Mouse (Mus musculus) retina, postnatal 7 days (tissue): ENCODE measurements at regions not wholly inside any gene's neighbourhood (a gene's known extent, or its start where the extent isn't known, plus 50 kb on each side); places are given as distances from the start of the nearest gene placed in this dataset.

Source experiments
- DNase-seq: peaks from one replicate; pipeline ENCODE4 v3.0.0-alpha.2; 2012; ENCODE audit warnings: low read depth, low spot score

GRCm38 (mm10) chr13:97705926-97706325 is 54.5 kb downstream of the Gm10260 start:
- DNase-seq = no peak

GRCm38 (mm10) chr13:97704541-97704940 is 55.9 kb downstream of the Gm10260 start:
- DNase-seq = no peak

GRCm38 (mm10) chr13:97698967-97699366 is 61.5 kb downstream of the Gm10260 start:
- DNase-seq = no peak

- no peak for DNase-seq
These were observed 62.1 kb downstream of the Gm10260 start for GRCm38 (mm10) chr13:97698317-97698716.

GRCm38 (mm10) chr13:97697262-97697661 is 63.2 kb downstream of the Gm10260 start:
- DNase-seq = no peak

- no peak for DNase-seq
These were observed 65.4 kb downstream of the Gm10260 start for GRCm38 (mm10) chr13:97695022-97695421.

GRCm38 (mm10) chr13:97694356-97694990 is 66.0 kb downstream of the Gm10260 start:
- no peak for DNase-seq

GRCm38 (mm10) chr13:97688310-97688886 is 72.0 kb downstream of the Gm10260 start:
- no peak for DNase-seq

- DNase-seq = no peak
These were observed 76.6 kb downstream of the Gm10260 start for GRCm38 (mm10) chr13:97683836-97684235.

GRCm38 (mm10) chr13:97681228-97681987 is 79.0 kb downstream of the Gm10260 start:
- no peak for DNase-seq

GRCm38 (mm10) chr13:97680283-97680896 is 80.0 kb downstream of the Gm10260 start:
- no peak for DNase-seq

- no peak for DNase-seq
These were observed 81.4 kb downstream of the Gm10260 start for GRCm38 (mm10) chr13:97678991-97679390.

- DNase-seq = no peak
These were observed 83.8 kb downstream of the Gm10260 start for GRCm38 (mm10) chr13:97676536-97677048.

- no peak for DNase-seq
These were observed 87.3 kb downstream of the Gm10260 start for GRCm38 (mm10) chr13:97673107-97673506.

GRCm38 (mm10) chr13:97672038-97672675 is 88.3 kb downstream of the Gm10260 start:
- DNase-seq = no peak

- no peak for DNase-seq
These were observed 91.1 kb downstream of the Gm10260 start for GRCm38 (mm10) chr13:97669366-97669765.

- DNase-seq = no peak
These were observed 91.5 kb downstream of the Gm10260 start for GRCm38 (mm10) chr13:97668910-97669309.

- no peak for DNase-seq
These were observed 93.1 kb downstream of the Gm10260 start for GRCm38 (mm10) chr13:97667313-97667712.

GRCm38 (mm10) chr13:97666761-97667160 is 93.7 kb downstream of the Gm10260 start:
- no peak for DNase-seq

- DNase-seq = no peak
These were observed 95.2 kb downstream of the Gm10260 start for GRCm38 (mm10) chr13:97665226-97665625.

- DNase-seq = no peak
These were observed 97.7 kb downstream of the Gm10260 start for GRCm38 (mm10) chr13:97662741-97663140.

- no peak for DNase-seq
These were observed 103.8 kb downstream of the Gm10260 start for GRCm38 (mm10) chr13:97656618-97657017.
